Mouse (Mus musculus) midbrain, embryonic 16.5 days (tissue): ENCODE measurements at regions not wholly inside any gene's neighbourhood (a gene's known extent, or its start where the extent isn't known, plus 50 kb on each side); places are given as distances from the start of the nearest gene placed in this dataset.

Source experiments
- ATAC-seq: fragments of 200-750 bp; cut with Nextera tagmentation; 2 replicates; pipeline ENCODE4 v1.8.0; 2017; ENCODE audit warnings: moderate TSS enrichment
- H3K27ac ChIP-seq: fragments of 300-500 bp; sonication (generic); 2 replicates; pipeline ENCODE4 v1.5.1; 2014; ENCODE audit warnings: mild to moderate bottlenecking, low read length, mixed read lengths
- H3K27me3 ChIP-seq: fragments of 300-500 bp; sonication (generic); 2 replicates; pipeline ENCODE4 v1.6.1; 2014; ENCODE audit warnings: low read depth, low read length, mixed read lengths; ENCODE audit not compliant: control insufficient read depth, insufficient read depth
- H3K36me3 ChIP-seq: fragments of 300-500 bp; sonication (generic); 2 replicates; pipeline ENCODE4 v1.6.1; 2014; ENCODE audit warnings: mild to moderate bottlenecking, low read length, moderate library complexity, mixed read lengths; ENCODE audit not compliant: control insufficient read depth, insufficient read depth
- H3K4me1 ChIP-seq: fragments of 300-500 bp; sonication (generic); 2 replicates; pipeline ENCODE4 v1.6.1; 2014; ENCODE audit warnings: mild to moderate bottlenecking, low read length, mixed read lengths; ENCODE audit not compliant: control insufficient read depth, insufficient read depth
- H3K4me2 ChIP-seq: fragments of 300-500 bp; sonication (generic); 2 replicates; pipeline ENCODE4 v1.6.1; 2014; ENCODE audit warnings: mild to moderate bottlenecking, low read length, mixed read lengths
- H3K4me3 ChIP-seq: fragments of 300-500 bp; sonication (generic); 2 replicates; pipeline ENCODE4 v1.5.1; 2014; ENCODE audit warnings: low read depth, mild to moderate bottlenecking, low read length, moderate library complexity, mixed read lengths
- H3K9ac ChIP-seq: fragments of 300-500 bp; sonication (generic); 2 replicates; pipeline ENCODE4 v1.6.1; 2014; ENCODE audit warnings: low read depth, low read length, mixed read lengths
- H3K9me3 ChIP-seq: fragments of 300-500 bp; sonication (generic); replicated peaks from 2 replicates; pipeline ENCODE4 v1.6.1; 2014; ENCODE audit warnings: mild to moderate bottlenecking, low read length, mixed read lengths; ENCODE audit not compliant: control insufficient read depth, poor library complexity, severe bottlenecking
- WGBS: fragments of 180-500 bp; shearing (Covaris S2); extraction: QIAGEN DNeasy Blood & Tissue Kit; methylation state at CpG from one replicate; pipeline ENCODE4 v1.1.7; 2014; 5-methylcytosine and 5-hydroxymethylcytosine counted together

GRCm38 (mm10) chr2:9805590-9805989, 75.5 kb upstream of the 4930412O13Rik start:
- no peaks in the 10 kb centered on the region for H3K27me3 ChIP-seq
- H3K36me3 ChIP-seq: no peaks in the 10 kb centered on the region
- 90% methylated on average over 6 of the region's 6 CpGs for WGBS
- no peak overlapping the region for H3K4me3 ChIP-seq
- no peaks in the 10 kb centered on the region for H3K4me1 ChIP-seq
- H3K9ac ChIP-seq: no peak overlapping the region
- H3K4me2 ChIP-seq: no peak overlapping the region
- no peak overlapping the region for H3K27ac ChIP-seq
- no peaks in the 10 kb centered on the region for H3K9me3 ChIP-seq
- ATAC-seq: no peak
